Mouse (Mus musculus) olfactory bulb, adult 2 months (tissue): ENCODE measurements at regions not wholly inside any gene's neighbourhood (a gene's known extent, or its start where the extent isn't known, plus 50 kb on each side); places are given as distances from the start of the nearest gene placed in this dataset.

Source experiments
- CTCF ChIP-seq: fragments of 200-500 bp; IDR thresholded peaks from 2 replicates; pipeline ENCODE4 v1.5.1; 2012; ENCODE audit warnings: low read depth, mild to moderate bottlenecking, low read length, moderate library complexity; ENCODE audit not compliant: insufficient read depth
- POLR2A ChIP-seq: fragments of 200-500 bp; IDR thresholded peaks from 2 replicates; pipeline ENCODE4 v1.6.1; 2012; ENCODE audit warnings: mild to moderate bottlenecking, low read depth, low read length, moderate library complexity; ENCODE audit not compliant: insufficient read depth

DNA sequence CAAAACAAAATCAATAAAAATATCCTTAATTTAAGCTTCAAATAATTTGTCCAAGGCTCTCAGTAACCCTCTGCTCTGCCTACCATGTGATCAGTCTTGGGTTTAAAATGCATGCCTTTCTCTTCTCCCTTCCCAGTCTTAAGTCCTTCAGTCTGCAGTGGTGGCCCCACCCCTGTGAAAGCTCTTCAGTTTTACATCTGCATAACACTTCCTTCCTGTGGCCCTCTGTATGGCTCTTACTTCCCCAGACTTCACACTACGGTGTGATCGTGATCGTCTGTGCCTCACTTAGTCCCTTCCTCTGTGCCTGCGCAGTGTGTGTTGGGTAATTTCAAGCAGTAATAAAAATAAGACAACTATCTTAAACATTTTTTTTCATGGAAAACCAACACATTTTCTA, 80.0 kb upstream of the Commd3 start:
- TF ChIP-seq POLR2A (no peak), CTCF (no peak)
